Mouse (Mus musculus) liver, adult 2 months (tissue): Measurements from ENCODE around the gene Casz1.

ENCODE experiments used
- CTCF ChIP-seq: fragments of 200-500 bp; IDR thresholded peaks from 2 replicates; pipeline ENCODE4 v1.5.1; 2011; ENCODE audit warnings: low read depth, low read length, control low read depth
- POLR2A ChIP-seq: fragments of 200-500 bp; IDR thresholded peaks from 2 replicates; pipeline ENCODE4 v1.6.1; 2011; ENCODE audit warnings: low read length, control low read depth; ENCODE audit not compliant: insufficient read depth; ENCODE audit errors: extremely low read depth

DNA sequence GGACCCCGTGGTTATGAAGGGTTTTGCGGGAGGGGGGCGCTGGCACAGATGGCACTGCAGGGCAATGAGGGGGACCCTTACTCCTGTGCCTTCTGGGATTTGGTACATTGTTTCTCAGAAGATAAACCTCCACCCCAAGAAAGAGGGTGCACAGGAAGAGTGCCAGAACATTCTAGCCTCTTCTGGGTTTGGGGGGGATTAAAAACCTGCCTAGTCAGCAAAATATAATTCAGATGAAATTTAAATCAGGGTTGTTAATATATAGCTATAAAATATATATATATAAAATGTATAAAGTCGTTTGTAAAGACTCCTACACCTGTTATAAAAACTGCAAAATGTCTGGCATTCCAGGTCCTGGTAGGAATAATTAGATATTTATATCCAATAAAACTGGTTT, 48.8 kb downstream of the Casz1 start:
- TF ChIP-seq CTCF = no peak
- no peak for TF ChIP-seq POLR2A
